Mouse (Mus musculus) ES-Bruce4 (cell line): ENCODE results near the gene Tnfrsf11a.

Source experiments
- CTCF ChIP-seq: IDR thresholded peaks from one replicate; pipeline ENCODE4 v1.8.1; 2011; ENCODE audit warnings: low read depth, low read length
- POLR2A ChIP-seq: IDR thresholded peaks from one replicate; pipeline ENCODE4 v1.8.1; 2011; ENCODE audit warnings: low read length; ENCODE audit not compliant: insufficient read depth

- TF ChIP-seq CTCF (peak; percentile 41), POLR2A (no peak)
Measured at GRCm38 (mm10) chr1:105780457-105781364, at the start of gene Tnfrsf11a.
